Mouse (Mus musculus) bone marrow, adult 2 months (tissue): Measurements from ENCODE around the gene Apopt1.

ENCODE experiments used
- CTCF ChIP-seq: fragments of 200-500 bp; IDR thresholded peaks from 2 replicates; pipeline ENCODE4 v1.5.1; 2011; ENCODE audit warnings: low read length, control low read depth; ENCODE audit not compliant: control insufficient read depth, insufficient read depth
- POLR2A ChIP-seq: fragments of 200-500 bp; IDR thresholded peaks from 2 replicates; pipeline ENCODE4 v1.6.1; 2011; ENCODE audit warnings: low read depth, mild to moderate bottlenecking, control low read depth, low read length, borderline replicate concordance; ENCODE audit not compliant: control insufficient read depth

GRCm38 (mm10) chr12:111726122-111726463, 13.0 kb downstream of the Apopt1 start:
- TF ChIP-seq CTCF = no peak
- no peak for TF ChIP-seq POLR2A
